Mouse (Mus musculus) midbrain, postnatal 0 days (tissue): ENCODE data around the gene Prr5l. TPM values are rescaled to one million over a fixed set of nuclear protein-coding genes. Genes with fewer than 3 reads are reported as not detected.

Source experiments
- ATAC-seq: fragments of 200-750 bp; cut with Nextera tagmentation; 2 replicates; pipeline ENCODE4 v1.8.0; 2017; ENCODE audit warnings: moderate number of reproducible peaks, mild to moderate bottlenecking, moderate TSS enrichment, moderate library complexity; ENCODE audit not compliant: low FRiP score
- DNase-seq: peaks from one replicate; pipeline ENCODE4 v3.0.0-alpha.2; 2015; ENCODE audit warnings: low spot score
- H3K27ac ChIP-seq: fragments of 300-500 bp; sonication (generic); 2 replicates; pipeline ENCODE4 v1.5.1; 2014; ENCODE audit warnings: low read depth, mild to moderate bottlenecking, low read length, mixed read lengths
- H3K27me3 ChIP-seq: fragments of 300-500 bp; sonication (generic); 2 replicates; pipeline ENCODE4 v1.6.1; 2014; ENCODE audit warnings: low read length, control low read depth, mixed read lengths; ENCODE audit not compliant: insufficient read depth
- H3K36me3 ChIP-seq: fragments of 300-500 bp; sonication (generic); 2 replicates; pipeline ENCODE4 v1.6.1; 2014; ENCODE audit warnings: low read length, control low read depth, mixed read lengths; ENCODE audit not compliant: insufficient read depth
- H3K4me1 ChIP-seq: fragments of 300-500 bp; sonication (generic); 2 replicates; pipeline ENCODE4 v1.6.1; 2014; ENCODE audit warnings: mild to moderate bottlenecking, control low read depth, antibody characterized with exemption, low read length, mixed read lengths; ENCODE audit not compliant: insufficient read depth
- H3K4me2 ChIP-seq: fragments of 300-500 bp; sonication (generic); 2 replicates; pipeline ENCODE4 v1.6.1; 2014; ENCODE audit warnings: low read depth, mild to moderate bottlenecking, low read length, mixed read lengths; ENCODE audit not compliant: poor library complexity, severe bottlenecking
- H3K4me3 ChIP-seq: fragments of 300-500 bp; sonication (generic); 2 replicates; pipeline ENCODE4 v1.5.1; 2014; ENCODE audit warnings: low read depth, mild to moderate bottlenecking, low read length, moderate library complexity
- H3K9ac ChIP-seq: fragments of 300-500 bp; sonication (generic); replicated peaks from 2 replicates; pipeline ENCODE4 v1.6.1; 2014; ENCODE audit warnings: mild to moderate bottlenecking, low read length, moderate library complexity, mixed read lengths; ENCODE audit not compliant: poor library complexity, severe bottlenecking
- H3K9me3 ChIP-seq: fragments of 300-500 bp; sonication (generic); 2 replicates; pipeline ENCODE4 v1.6.1; 2016; ENCODE audit warnings: low read length, control low read depth
- CTCF ChIP-seq: IDR thresholded peaks from 2 replicates; pipeline ENCODE4 v1.5.1; 2016; ENCODE audit warnings: antibody characterized with exemption, mild to moderate bottlenecking
- WGBS: fragments of 180-500 bp; shearing (Covaris S2); extraction: QIAGEN DNeasy Blood & Tissue Kit; methylation state at CpG from one replicate; pipeline ENCODE4 v1.1.7; 2014; 5-methylcytosine and 5-hydroxymethylcytosine counted together
- polyA plus RNA-seq: library from polyadenylated mRNA; unstranded; fragments of >200 nt; fragmentation: Nextera tagmentation; extraction: Ambion mirVana; gene quantifications from 2 replicates; pipeline ENCODE4 v1.2.1, GENCODE M21; 2015
- total RNA-seq: library from RNA; depleted of rRNA; stranded (reverse); fragments of >200 nt; gene quantifications from 2 replicates; pipeline ENCODE4 v1.2.3, GENCODE M21; 2014

The Prr5l gene
- total and polyA plus RNA-seq, 2 experiments from 2014 or later = 2.7 to 4.0 TPM

GRCm38 (mm10) chr2:101715650-101716323 is 167.0 kb downstream of the Prr5l start:
- no peaks in the 10 kb centered on the region for H3K9me3 ChIP-seq
- WGBS = 80% methylated on average over 8 of the region's 8 CpGs
- DNase-seq = no peak

GRCm38 (mm10) chr2:101711608-101712007 is 171.2 kb downstream of the Prr5l start:
- Histone ChIP-seq H3K27me3 (no peaks in the 10 kb centered on the region), H3K9ac (no peak overlapping the region), H3K27ac (no peak overlapping the region), H3K4me2 (no peak overlapping the region), H3K9me3 (no peaks in the 10 kb centered on the region), H3K4me3 (no peak overlapping the region), H3K36me3 (no peaks in the 10 kb centered on the region), H3K4me1 (no peaks in the 10 kb centered on the region)
- no peak for TF ChIP-seq CTCF
- ATAC-seq = no peak
- DNase-seq = no peak
- 92% methylated on average over 3 of the region's 3 CpGs for WGBS

More at GRCm38 (mm10) chr2:101715650-101716323, 167.0 kb downstream of the Prr5l start:
- peak; percentile 51 for TF ChIP-seq CTCF
- no peak overlapping the region for H3K27ac ChIP-seq
- no peak for ATAC-seq
- no peaks in the 10 kb centered on the region for H3K36me3 ChIP-seq
- H3K4me1 ChIP-seq = no peaks in the 10 kb centered on the region
- no peak overlapping the region for H3K4me2 ChIP-seq
- H3K4me3 ChIP-seq = no peak overlapping the region
- H3K27me3 ChIP-seq = no peaks in the 10 kb centered on the region
- H3K9ac ChIP-seq = no peak overlapping the region

GRCm38 (mm10) chr2:101705941-101706485 is 176.8 kb downstream of the Prr5l start:
- 45% methylated on average over 5 of the region's 5 CpGs for WGBS
- no peak overlapping the region for H3K4me3 ChIP-seq

DNA sequence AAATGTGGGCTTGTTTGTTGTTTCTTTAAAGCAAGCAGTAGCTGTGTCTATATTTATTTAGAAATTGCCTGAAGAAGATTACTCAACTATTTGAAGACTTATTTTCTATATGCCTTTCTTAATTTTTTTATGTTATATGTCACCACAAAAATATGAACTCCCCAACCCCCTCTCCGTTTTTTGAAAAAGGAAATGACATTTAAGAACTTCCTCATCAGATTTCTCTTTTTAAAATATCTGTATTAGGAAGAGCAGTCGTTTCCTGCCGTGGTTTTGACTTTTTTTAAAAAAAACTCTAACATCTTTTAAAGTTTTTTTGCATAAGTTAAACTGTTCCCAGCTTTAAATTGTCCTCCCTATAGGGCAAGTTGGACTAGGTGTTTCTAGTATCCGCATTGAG is 183.5 kb downstream of the Prr5l start:
- 90% methylated on average over 4 of the region's 4 CpGs for whole genome bisulfite sequencing
- peaks cover 23% of the 10 kb centered on the region for H3K36me3 ChIP-seq

More at GRCm38 (mm10) chr2:101705941-101706485, 176.8 kb downstream of the Prr5l start:
- DNase-seq (peak; percentile 55), ATAC-seq (no peak)
- Histone ChIP-seq H3K9me3 (no peaks in the 10 kb centered on the region), H3K27ac (no peak overlapping the region), H3K4me2 (no peak overlapping the region), H3K4me1 (no peaks in the 10 kb centered on the region), H3K9ac (no peak overlapping the region), H3K36me3 (no peaks in the 10 kb centered on the region), H3K27me3 (no peaks in the 10 kb centered on the region)
- peak; percentile 78 for TF ChIP-seq CTCF

GRCm38 (mm10) chr2:101695584-101695983 is 187.2 kb downstream of the Prr5l start:
- ATAC-seq (no peak), DNase-seq (no peak)
- H3K27me3 ChIP-seq = no peaks in the 10 kb centered on the region
- no peaks in the 10 kb centered on the region for H3K9me3 ChIP-seq
- H3K36me3 ChIP-seq = peaks cover 23% of the 10 kb centered on the region
- no peak for TF ChIP-seq CTCF
- H3K4me1 ChIP-seq = no peaks in the 10 kb centered on the region
- no peak overlapping the region for H3K4me2 ChIP-seq
- H3K4me3 ChIP-seq = no peak overlapping the region
- H3K9ac ChIP-seq = no peak overlapping the region
- no peak overlapping the region for H3K27ac ChIP-seq
- WGBS = 90% methylated on average over 7 of the region's 7 CpGs

More for the DNA sequence above, 183.5 kb downstream of the Prr5l start:
- no peaks in the 10 kb centered on the region for H3K9me3 ChIP-seq
- H3K27me3 ChIP-seq = no peaks in the 10 kb centered on the region
- H3K9ac ChIP-seq = no peak overlapping the region
- H3K4me3 ChIP-seq = no peak overlapping the region
- H3K4me2 ChIP-seq = no peak overlapping the region
- DNase-seq (no peak), ATAC-seq (no peak)
- no peak overlapping the region for H3K27ac ChIP-seq
- TF ChIP-seq CTCF = no peak
- H3K4me1 ChIP-seq = no peaks in the 10 kb centered on the region

DNA sequence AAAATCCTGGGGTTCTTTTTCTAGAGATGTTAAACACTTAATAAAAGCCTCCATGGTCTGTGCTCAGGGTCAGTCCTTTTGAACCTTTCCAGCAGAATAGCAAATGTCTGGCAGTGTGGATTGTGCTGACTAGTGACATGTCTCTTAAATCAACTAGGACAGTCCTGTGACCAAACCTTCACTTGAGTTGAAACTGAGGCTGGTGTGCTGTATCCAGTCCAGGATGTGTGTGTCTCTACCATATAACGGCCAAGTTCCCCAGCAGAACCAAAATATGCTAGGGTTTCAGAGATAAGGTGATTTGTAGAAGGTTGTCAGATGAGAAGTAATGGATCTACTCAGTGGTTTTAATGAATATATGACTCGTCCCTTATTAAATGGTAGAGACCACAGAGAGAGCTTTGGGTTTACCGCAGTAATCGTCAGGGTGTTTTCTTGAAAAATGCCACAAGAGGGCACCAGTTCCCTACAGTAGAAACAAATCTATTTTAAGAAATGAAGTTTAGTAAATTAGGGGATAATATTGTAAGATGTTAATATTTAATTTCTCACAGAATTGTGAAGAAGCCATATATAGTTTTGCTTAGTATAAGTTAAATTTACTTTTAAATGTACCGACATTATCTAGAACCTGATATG is 189.1 kb downstream of the Prr5l start:
- DNase-seq = peak; percentile 52
- peaks cover 23% of the 10 kb centered on the region for H3K36me3 ChIP-seq
- ATAC-seq = no peak

More for the DNA sequence above, 189.1 kb downstream of the Prr5l start:
- no peaks in the 10 kb centered on the region for H3K4me1 ChIP-seq
- 59% methylated on average over 5 of the region's 5 CpGs for WGBS
- no peak overlapping the region for H3K27ac ChIP-seq
- H3K4me3 ChIP-seq = no peak overlapping the region
- no peak overlapping the region for H3K4me2 ChIP-seq
- no peak overlapping the region for H3K9ac ChIP-seq
- no peaks in the 10 kb centered on the region for H3K27me3 ChIP-seq
- peak; percentile 84 for TF ChIP-seq CTCF
- no peaks in the 10 kb centered on the region for H3K9me3 ChIP-seq
